Mouse (Mus musculus): ENCODE data around the gene B4galt5. TPM values are rescaled to one million over a fixed set of nuclear protein-coding genes. Genes with fewer than 3 reads are reported as not detected.

The B4galt5 gene
- total RNA-seq, 1 experiment = 40.5 TPM

GRCm38 (mm10) chr2:167263931-167264330, 85.1 kb downstream of the B4galt5 start:
- in situ Hi-C loops (cut with MboI; ENCODE audit: low sequenced_read_pairs in 2 of 2, unreplicated experiment in 2 of 2) = no loop called here
- H3K36me3 ChIP-seq (ENCODE audit: control insufficient read depth, insufficient read depth, low read length, poor library complexity, severe bottlenecking) = no peaks in the 10 kb centered on the region
- no peak overlapping the region for H3K27ac ChIP-seq (ENCODE audit: insufficient read depth, low read depth, low read length, poor library complexity, severe bottlenecking)
- no peak for DNase-seq (ENCODE audit: low read depth, low spot score)
- TF ChIP-seq ZC3H11A (IDR thresholded peaks at IDR 0.05; ENCODE audit: borderline replicate concordance, low read depth, low read length) (no peak), CHD2 (IDR thresholded peaks at IDR 0.05; ENCODE audit: low read depth, low read length) (no peak), HCFC1 (IDR thresholded peaks at IDR 0.05; ENCODE audit: borderline replicate concordance, insufficient read depth, low read length) (no peak), MAFK (IDR thresholded peaks at IDR 0.05; ENCODE audit: insufficient read depth, low read depth, low read length) (no peak), ZNF384 (IDR thresholded peaks at IDR 0.05; ENCODE audit: low read depth, low read length) (no peak)
- H3K9me3 ChIP-seq (ENCODE audit: control insufficient read depth, insufficient read depth, low read depth, low read length) = no peaks in the 10 kb centered on the region
- H3K9ac ChIP-seq (ENCODE audit: insufficient read depth, low read depth, low read length, poor library complexity, severe bottlenecking) = peak overlapping the region; percentile 29
- H3K4me3 ChIP-seq (ENCODE audit: insufficient read depth in 1 of 2, low read depth in 1 of 2, low read length in 2 of 2, poor library complexity in 1 of 2, severe bottlenecking in 1 of 2) = peak overlapping the region; percentile 46 to 59
- H3K4me1 ChIP-seq (ENCODE audit: control insufficient read depth in 2 of 2, insufficient read depth in 2 of 2, low read length in 2 of 2, poor library complexity in 1 of 2) = peaks cover 2 to 7% of the 10 kb centered on the region in 2 experiments; a peak in 2 of 4 replicates

DNA sequence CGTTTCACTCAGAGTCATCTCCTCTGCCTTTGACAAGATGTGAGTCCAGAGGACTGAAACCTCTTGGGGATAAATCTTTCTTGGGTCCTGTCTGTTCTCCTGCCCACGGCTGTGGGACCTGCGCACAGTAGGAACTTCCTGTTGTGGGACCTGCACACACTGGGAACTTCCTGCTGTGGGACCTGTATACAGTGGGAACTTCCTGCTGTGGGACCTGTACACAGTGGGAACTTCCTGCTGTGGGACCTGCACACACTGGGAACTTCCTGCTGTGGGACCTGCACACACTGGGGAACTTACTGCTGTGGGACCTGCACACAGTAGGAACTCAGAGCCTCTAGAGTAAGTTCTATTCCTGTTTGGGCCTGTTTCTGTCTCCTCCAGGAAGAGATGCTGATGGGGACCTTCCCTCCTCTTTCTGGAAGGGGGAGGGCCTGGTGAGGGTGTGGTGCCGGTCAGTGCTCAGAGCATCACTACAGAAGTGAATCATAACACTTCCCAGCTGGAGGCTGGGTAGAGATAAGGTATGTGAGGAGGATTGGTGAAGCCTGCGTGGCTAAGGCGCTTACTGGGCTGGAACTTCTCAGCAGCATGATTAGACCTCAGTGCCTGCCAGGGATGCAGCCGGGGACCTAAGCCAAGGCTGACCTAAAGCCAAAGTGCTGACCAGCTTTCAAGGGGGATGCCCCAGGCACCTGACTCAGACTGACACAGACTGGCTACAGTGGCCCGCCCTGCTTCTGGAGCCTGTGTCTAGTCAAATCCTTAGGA, 85.8 kb downstream of the B4galt5 start:
- Histone ChIP-seq H3K27ac (ENCODE audit: insufficient read depth, low read depth, low read length, poor library complexity, severe bottlenecking) (no peak overlapping the region), H3K36me3 (ENCODE audit: control insufficient read depth, insufficient read depth, low read length, poor library complexity, severe bottlenecking) (no peaks in the 10 kb centered on the region), H3K4me3 (ENCODE audit: insufficient read depth in 1 of 2, low read depth in 1 of 2, low read length in 2 of 2, poor library complexity in 1 of 2, severe bottlenecking in 1 of 2) (peak overlapping the region; percentile 46 to 59), H3K9ac (ENCODE audit: insufficient read depth, low read depth, low read length, poor library complexity, severe bottlenecking) (peak overlapping the region; percentile 29), H3K9me3 (ENCODE audit: control insufficient read depth, insufficient read depth, low read depth, low read length) (no peaks in the 10 kb centered on the region), H3K4me1 (ENCODE audit: control insufficient read depth in 2 of 2, insufficient read depth in 2 of 2, low read length in 2 of 2, poor library complexity in 1 of 2) (peaks cover 2 to 7% of the 10 kb centered on the region in 2 experiments; a peak in 2 of 4 replicates)
- no peak for TF ChIP-seq ZC3H11A (IDR thresholded peaks at IDR 0.05; ENCODE audit: borderline replicate concordance, low read depth, low read length)
- no peak; the same call in 1 of the 2 replicates for TF ChIP-seq ZNF384 (IDR thresholded peaks at IDR 0.05; ENCODE audit: low read depth, low read length)
- TF ChIP-seq CHD2 (IDR thresholded peaks at IDR 0.05; ENCODE audit: low read depth, low read length) = 0 out of 2 replicates have a peak, but pooled peaks have one; percentile 31
- TF ChIP-seq HCFC1 (IDR thresholded peaks at IDR 0.05; ENCODE audit: borderline replicate concordance, insufficient read depth, low read length) = peak; percentile 80
- in situ Hi-C loops (cut with MboI; ENCODE audit: low sequenced_read_pairs in 2 of 2, unreplicated experiment in 2 of 2) = no loop called here
- DNase-seq (ENCODE audit: low read depth, low spot score) = no peak

DNA sequence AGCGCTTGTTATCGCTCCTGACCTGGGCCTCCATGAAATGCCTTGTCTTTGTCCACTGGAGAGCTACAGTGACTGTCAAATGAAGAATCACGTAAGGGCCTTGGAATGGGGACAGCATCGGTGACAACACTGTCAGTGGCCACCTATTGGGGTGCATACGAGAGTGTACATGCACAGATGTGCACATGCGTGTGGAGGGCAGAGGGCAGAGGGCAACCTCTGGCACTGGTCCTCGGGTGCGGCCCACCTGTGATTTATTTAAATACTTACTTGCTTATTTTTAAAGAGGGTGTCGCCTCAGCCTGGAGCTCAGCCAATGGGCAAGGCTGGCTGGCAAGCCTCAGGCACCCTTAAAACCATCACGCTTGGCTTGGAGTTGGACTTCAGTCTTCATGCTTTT, 86.5 kb downstream of the B4galt5 start:
- in situ Hi-C loops (cut with MboI; ENCODE audit: low sequenced_read_pairs in 2 of 2, unreplicated experiment in 2 of 2) = no loop called here
- Histone ChIP-seq H3K4me3 (ENCODE audit: insufficient read depth in 1 of 2, low read depth in 1 of 2, low read length in 2 of 2, poor library complexity in 1 of 2, severe bottlenecking in 1 of 2) (no peak overlapping the region), H3K27ac (ENCODE audit: insufficient read depth, low read depth, low read length, poor library complexity, severe bottlenecking) (no peak overlapping the region), H3K4me1 (ENCODE audit: control insufficient read depth in 2 of 2, insufficient read depth in 2 of 2, low read length in 2 of 2, poor library complexity in 1 of 2) (peaks cover 2 to 7% of the 10 kb centered on the region in 2 experiments; a peak in 2 of 4 replicates), H3K9ac (ENCODE audit: insufficient read depth, low read depth, low read length, poor library complexity, severe bottlenecking) (no peak overlapping the region), H3K9me3 (ENCODE audit: control insufficient read depth, insufficient read depth, low read depth, low read length) (no peaks in the 10 kb centered on the region), H3K36me3 (ENCODE audit: control insufficient read depth, insufficient read depth, low read length, poor library complexity, severe bottlenecking) (no peaks in the 10 kb centered on the region)
- TF ChIP-seq ZNF384 (IDR thresholded peaks at IDR 0.05; ENCODE audit: low read depth, low read length) = no peak
- no peak for TF ChIP-seq ZC3H11A (IDR thresholded peaks at IDR 0.05; ENCODE audit: borderline replicate concordance, low read depth, low read length)
- TF ChIP-seq MAFK (IDR thresholded peaks at IDR 0.05; ENCODE audit: insufficient read depth, low read depth, low read length) = no peak
- TF ChIP-seq CHD2 (IDR thresholded peaks at IDR 0.05; ENCODE audit: low read depth, low read length) = no peak
- no peak for TF ChIP-seq HCFC1 (IDR thresholded peaks at IDR 0.05; ENCODE audit: borderline replicate concordance, insufficient read depth, low read length)
- no peak for DNase-seq (ENCODE audit: low read depth, low spot score)

- no peak overlapping the region for H3K9ac ChIP-seq (ENCODE audit: insufficient read depth, low read depth, low read length, poor library complexity, severe bottlenecking)
- H3K27ac ChIP-seq (ENCODE audit: insufficient read depth, low read depth, low read length, poor library complexity, severe bottlenecking) = no peak overlapping the region
- DNase-seq (ENCODE audit: low read depth, low spot score) = no peak
- TF ChIP-seq HCFC1 (IDR thresholded peaks at IDR 0.05; ENCODE audit: borderline replicate concordance, insufficient read depth, low read length) = no peak
- no peak for TF ChIP-seq ZNF384 (IDR thresholded peaks at IDR 0.05; ENCODE audit: low read depth, low read length)
- no peak for TF ChIP-seq ZC3H11A (IDR thresholded peaks at IDR 0.05; ENCODE audit: borderline replicate concordance, low read depth, low read length)
- no peak for TF ChIP-seq CHD2 (IDR thresholded peaks at IDR 0.05; ENCODE audit: low read depth, low read length)
- no peak for TF ChIP-seq MAFK (IDR thresholded peaks at IDR 0.05; ENCODE audit: insufficient read depth, low read depth, low read length)
- H3K9me3 ChIP-seq (ENCODE audit: control insufficient read depth, insufficient read depth, low read depth, low read length) = no peaks in the 10 kb centered on the region
- no peaks in the 10 kb centered on the region for H3K36me3 ChIP-seq (ENCODE audit: control insufficient read depth, insufficient read depth, low read length, poor library complexity, severe bottlenecking)
- in situ Hi-C loops (cut with MboI; ENCODE audit: low sequenced_read_pairs in 2 of 2, unreplicated experiment in 2 of 2) = no loop called here
- no peak overlapping the region for H3K4me3 ChIP-seq (ENCODE audit: insufficient read depth in 1 of 2, low read depth in 1 of 2, low read length in 2 of 2, poor library complexity in 1 of 2, severe bottlenecking in 1 of 2)
- H3K4me1 ChIP-seq (ENCODE audit: control insufficient read depth in 2 of 2, insufficient read depth in 2 of 2, low read length in 2 of 2, poor library complexity in 1 of 2) = peaks cover 0 to 7% of the 10 kb centered on the region in 2 experiments; a peak in 2 of 4 replicates
Measured at GRCm38 (mm10) chr2:167261106-167261505, 87.9 kb downstream of the B4galt5 start.
